Mouse (Mus musculus): ENCODE data around the gene Ing3. TPM values are rescaled to one million over a fixed set of nuclear protein-coding genes. Genes with fewer than 3 reads are reported as not detected.
A peak's percentile ranks its signal among the peaks of the same experiment; 100 is the strongest.

Ing3 gene
- polyA plus RNA-seq, 1 experiment from 2014 or later, result 56.6 TPM

DNA sequence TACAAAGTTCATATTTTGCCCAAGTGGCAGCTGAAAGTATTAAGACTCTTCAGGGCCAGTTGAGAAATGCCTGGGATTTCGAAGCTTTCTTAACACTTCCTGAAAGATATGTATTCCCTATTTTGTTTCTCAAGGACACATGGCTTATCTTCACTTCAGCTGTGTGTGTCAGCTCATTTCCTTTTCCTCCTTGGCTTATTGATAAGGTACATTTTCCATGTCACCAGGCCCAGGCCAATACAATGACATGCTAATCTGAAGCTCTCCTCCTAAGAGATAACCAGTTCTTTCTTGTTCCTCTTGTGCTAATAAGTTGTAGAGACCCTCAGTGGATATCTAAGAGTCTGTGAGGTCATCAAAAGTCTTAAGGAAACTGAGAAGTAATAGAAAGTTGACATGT lies 31.7 kb downstream of the Ing3 start:
- H3K9ac ChIP-seq, result no peak overlapping the region
- H3K4me3 ChIP-seq, result no peak overlapping the region
- 62% methylated on average over 1 of the region's 1 CpGs for whole genome bisulfite sequencing
- no peaks in the 10 kb centered on the region for H3K27me3 ChIP-seq
- no peak for ATAC-seq (ENCODE audit: borderline replicate concordance, extremely low read depth, low FRiP score, low TSS enrichment)
- H3K4me1 ChIP-seq, result no peaks in the 10 kb centered on the region
- no peak overlapping the region for H3K4me2 ChIP-seq
- H3K36me3 ChIP-seq, result no peaks in the 10 kb centered on the region
- no peak overlapping the region for H3K27ac ChIP-seq
- no peaks in the 10 kb centered on the region for H3K9me3 ChIP-seq

DNA sequence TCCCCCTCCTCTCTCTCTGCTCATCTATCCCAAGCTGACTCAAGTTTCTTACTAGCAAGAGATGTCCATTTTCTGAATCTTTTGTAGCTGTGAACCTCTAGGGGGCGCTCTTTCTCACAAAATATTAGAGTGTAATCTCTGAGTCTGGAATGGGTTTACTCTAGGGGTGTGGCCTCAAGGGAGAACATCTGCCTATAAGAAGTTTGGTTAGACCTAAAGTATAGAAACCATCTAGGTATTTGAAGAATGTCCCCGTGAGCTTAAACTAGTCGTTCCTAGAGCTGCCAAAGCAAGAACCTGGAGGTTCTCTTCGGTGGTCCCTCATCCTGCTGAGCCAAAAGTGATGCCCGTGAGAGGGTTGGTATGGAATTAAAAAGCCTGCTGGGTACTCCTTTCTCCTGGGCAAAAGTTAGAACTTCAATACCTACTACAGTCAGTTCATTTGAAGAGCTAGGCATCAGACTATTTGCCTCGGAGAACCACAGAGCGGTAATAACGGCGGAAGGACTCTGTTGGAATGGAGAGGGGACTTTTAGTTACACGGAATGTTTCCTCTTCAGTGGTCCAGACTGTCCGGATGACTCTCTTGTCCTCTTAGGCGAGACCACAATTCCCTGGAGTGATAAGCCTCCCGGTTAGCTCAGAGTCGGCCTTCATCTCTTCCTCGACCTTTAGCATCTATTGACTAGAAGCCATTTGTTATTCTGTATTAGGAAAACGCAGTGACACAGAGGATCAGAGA lies 35.8 kb downstream of the Ing3 start:
- Histone ChIP-seq H3K27ac (peak overlapping the region; percentile 76), H3K9me3 (no peaks in the 10 kb centered on the region), H3K36me3 (no peaks in the 10 kb centered on the region), H3K4me1 (0 out of 2 replicates have a peak, but pooled peaks cover 5% of the 10 kb centered on the region), H3K4me2 (peak overlapping the region; percentile 84), H3K4me3 (peak overlapping the region; percentile 54), H3K9ac (peak overlapping the region; percentile 49), H3K27me3 (no peaks in the 10 kb centered on the region)
- 5% methylated on average over 16 of the region's 16 CpGs for WGBS
- peak; percentile 71 for ATAC-seq (ENCODE audit: borderline replicate concordance, extremely low read depth, low FRiP score, low TSS enrichment)

DNA sequence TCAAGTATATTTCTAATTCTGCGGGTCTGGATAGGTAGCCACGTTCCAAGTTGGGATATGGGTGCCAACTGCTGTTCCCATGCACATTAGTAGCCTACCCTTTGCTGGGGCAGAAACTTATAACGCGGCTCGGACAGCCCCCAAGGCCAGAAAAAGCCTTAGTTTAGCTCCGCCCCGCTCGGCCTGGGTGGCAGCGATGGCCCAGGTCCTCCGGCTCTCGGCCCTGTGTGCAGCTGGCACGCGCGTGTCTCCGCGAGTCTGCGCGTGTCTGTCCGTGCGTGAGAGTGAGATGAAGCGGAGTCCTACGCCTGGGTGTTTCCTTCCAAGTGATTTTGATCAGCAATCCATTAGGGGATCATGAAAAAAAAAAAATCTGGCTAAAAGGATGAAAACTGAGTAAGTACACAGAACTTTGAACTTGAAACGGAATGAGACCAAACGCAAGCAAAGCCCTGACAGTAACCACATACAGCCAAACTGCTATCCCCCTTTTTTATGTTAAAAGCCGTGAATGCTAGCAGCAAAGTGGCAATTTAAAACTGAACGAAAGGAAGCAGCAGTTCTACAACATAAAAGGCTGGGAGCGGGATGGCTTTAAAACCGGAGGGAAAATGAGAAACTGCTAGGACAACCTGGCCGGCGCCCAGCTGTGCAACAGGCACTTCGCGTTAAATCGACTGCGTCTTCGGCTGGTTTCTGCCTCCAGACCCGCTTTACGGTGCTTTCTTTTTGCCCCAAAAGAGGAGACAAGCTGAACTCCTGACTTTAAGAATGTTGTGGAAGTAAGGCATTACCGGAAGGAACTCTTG lies 36.6 kb downstream of the Ing3 start, which contains the start of gene Cped1:
TSS of gene Cped1 (plus strand) at position 185 of the 809 bp plus-strand sequence.
- peak within 1 kb of the TSS; percentile 76 for H3K27ac ChIP-seq
- H3K9me3 ChIP-seq, result no peaks in the 10 kb centered on the region
- ATAC-seq (ENCODE audit: borderline replicate concordance, extremely low read depth, low FRiP score, low TSS enrichment), result peak; percentile 77
- under 1% methylated on average over 38 of the region's 38 CpGs for WGBS
- peak within 1 kb of the TSS; percentile 54 for H3K4me3 ChIP-seq
- H3K9ac ChIP-seq, result peak within 1 kb of the TSS; percentile 49
- peak within 1 kb of the TSS; percentile 84 for H3K4me2 ChIP-seq
- H3K27me3 ChIP-seq, result no peaks in the 10 kb centered on the region
- H3K36me3 ChIP-seq, result no peaks in the 10 kb centered on the region
- 0 out of 2 replicates have a peak, but pooled peaks cover 5% of the 10 kb centered on the region for H3K4me1 ChIP-seq

DNA sequence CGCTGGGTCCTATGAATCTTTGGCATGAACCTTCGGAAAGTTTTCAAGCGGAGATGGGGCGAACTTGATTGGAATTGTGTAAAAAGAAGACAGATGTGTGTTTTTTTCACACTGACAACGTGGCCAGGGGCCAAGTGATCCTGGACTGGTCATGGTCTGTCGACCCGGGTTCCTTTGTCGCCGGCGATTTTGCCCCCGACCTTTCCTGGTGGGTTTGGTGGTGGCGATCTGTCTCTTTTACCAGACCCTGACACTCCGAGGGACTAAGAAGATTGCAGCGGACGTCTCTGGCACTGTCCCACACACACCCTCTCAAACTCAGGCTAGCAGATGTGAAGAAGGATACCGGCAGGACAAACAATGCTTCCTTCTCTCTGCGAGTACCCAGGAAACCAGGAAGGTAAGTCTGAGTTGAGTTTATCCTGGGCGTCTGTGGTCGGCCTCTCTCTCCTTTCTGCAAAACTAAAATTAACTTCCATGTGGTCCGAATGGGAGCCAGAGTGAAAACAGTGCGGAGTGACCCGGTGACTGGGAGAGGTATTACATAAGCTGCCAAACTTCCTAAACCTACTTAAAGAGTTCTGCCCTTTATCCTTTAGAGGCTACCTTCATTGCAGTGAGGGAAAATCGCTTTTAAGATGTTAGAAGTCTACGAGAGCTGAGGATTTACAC lies 37.4 kb downstream of the Ing3 start:
- Histone ChIP-seq H3K36me3 (no peaks in the 10 kb centered on the region), H3K9me3 (no peaks in the 10 kb centered on the region), H3K27me3 (no peaks in the 10 kb centered on the region), H3K4me1 (0 out of 2 replicates have a peak, but pooled peaks cover 5% of the 10 kb centered on the region), H3K4me3 (peak overlapping the region; percentile 54), H3K9ac (peak overlapping the region; percentile 49), H3K4me2 (peak overlapping the region; percentile 84), H3K27ac (peak overlapping the region; percentile 76)
- WGBS, result 7% methylated on average over 24 of the region's 24 CpGs
- ATAC-seq (ENCODE audit: borderline replicate concordance, extremely low read depth, low FRiP score, low TSS enrichment), result no peak

DNA sequence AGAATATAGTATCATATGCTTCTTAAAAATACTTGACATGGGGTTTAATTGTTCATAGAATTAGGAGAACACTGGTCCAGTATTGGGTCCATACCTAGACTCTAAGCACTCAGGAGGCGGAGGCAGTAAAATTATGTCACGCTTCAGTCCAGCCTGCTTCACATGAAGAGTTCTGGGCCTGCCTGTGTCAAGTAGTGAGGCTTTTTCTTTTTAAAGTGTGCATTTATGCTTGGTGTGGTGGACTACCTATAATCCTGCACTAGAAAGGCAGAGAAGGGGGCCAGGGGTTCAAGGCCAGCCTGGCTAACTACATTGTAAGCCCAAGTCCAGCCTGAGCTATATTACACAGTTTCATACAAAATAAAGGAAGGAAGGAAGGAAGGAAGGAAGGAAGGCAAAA lies 38.2 kb downstream of the Ing3 start:
- Histone ChIP-seq H3K4me3 (peak overlapping the region; percentile 54), H3K27me3 (no peaks in the 10 kb centered on the region), H3K36me3 (no peaks in the 10 kb centered on the region), H3K9me3 (no peaks in the 10 kb centered on the region), H3K27ac (no peak overlapping the region), H3K4me1 (0 out of 2 replicates have a peak, but pooled peaks cover 5% of the 10 kb centered on the region), H3K9ac (0 out of 2 replicates have a peak overlapping the region, but pooled peaks have one; percentile 17), H3K4me2 (peak overlapping the region; percentile 84)
- WGBS, result 60% methylated on average over 2 of the region's 2 CpGs
- no peak for ATAC-seq (ENCODE audit: borderline replicate concordance, extremely low read depth, low FRiP score, low TSS enrichment)

DNA sequence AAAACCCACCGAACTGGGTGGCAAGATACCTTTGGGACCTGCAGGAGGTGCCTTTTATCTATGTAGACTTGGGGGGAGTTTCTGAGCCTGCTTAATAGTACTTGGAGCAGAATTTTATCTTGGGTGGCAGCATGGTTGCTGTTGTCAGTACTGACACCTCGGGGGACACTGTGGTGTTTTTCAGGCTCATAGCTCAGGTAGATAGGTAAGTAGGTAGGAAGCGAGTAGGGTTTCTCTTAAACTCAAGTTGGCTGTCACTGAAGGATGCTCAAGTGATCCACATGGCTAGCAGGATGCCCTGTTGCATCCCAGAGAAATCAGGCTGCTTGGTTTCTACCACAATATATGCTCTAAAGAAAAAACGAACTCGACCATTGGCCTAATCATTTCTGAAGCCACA lies 38.9 kb downstream of the Ing3 start:
- Histone ChIP-seq H3K9me3 (no peaks in the 10 kb centered on the region), H3K4me3 (peak overlapping the region; percentile 31), H3K4me1 (0 out of 2 replicates have a peak, but pooled peaks cover 5% of the 10 kb centered on the region), H3K9ac (peak overlapping the region; percentile 19; the same call in 1 of the 2 replicates), H3K27me3 (no peaks in the 10 kb centered on the region), H3K4me2 (peak overlapping the region; percentile 84), H3K36me3 (no peaks in the 10 kb centered on the region), H3K27ac (no peak overlapping the region)
- ATAC-seq (ENCODE audit: borderline replicate concordance, extremely low read depth, low FRiP score, low TSS enrichment), result no peak
- WGBS, result 74% methylated on average over 5 of the region's 5 CpGs

DNA sequence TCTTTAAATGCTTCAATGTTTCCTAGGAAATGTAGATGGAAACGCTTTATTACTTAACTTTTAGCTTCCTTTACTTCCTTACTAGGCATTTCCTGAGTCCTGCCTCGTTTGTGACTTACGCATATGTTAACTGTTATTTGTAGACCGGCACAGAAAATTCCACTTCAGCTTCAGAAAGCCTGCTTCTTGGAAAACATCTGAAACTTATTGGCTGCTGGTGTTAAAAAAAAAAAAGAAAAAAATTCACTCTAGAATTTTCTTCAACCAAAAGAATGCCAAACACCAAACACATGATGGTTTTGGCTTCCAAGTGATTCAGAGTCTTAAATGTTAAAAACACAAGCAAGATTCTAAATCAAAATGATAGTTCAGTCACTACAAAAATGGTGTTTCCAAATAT lies 39.7 kb downstream of the Ing3 start:
- 60% methylated on average over 4 of the region's 4 CpGs for WGBS
- ATAC-seq (ENCODE audit: borderline replicate concordance, extremely low read depth, low FRiP score, low TSS enrichment), result no peak

DNA sequence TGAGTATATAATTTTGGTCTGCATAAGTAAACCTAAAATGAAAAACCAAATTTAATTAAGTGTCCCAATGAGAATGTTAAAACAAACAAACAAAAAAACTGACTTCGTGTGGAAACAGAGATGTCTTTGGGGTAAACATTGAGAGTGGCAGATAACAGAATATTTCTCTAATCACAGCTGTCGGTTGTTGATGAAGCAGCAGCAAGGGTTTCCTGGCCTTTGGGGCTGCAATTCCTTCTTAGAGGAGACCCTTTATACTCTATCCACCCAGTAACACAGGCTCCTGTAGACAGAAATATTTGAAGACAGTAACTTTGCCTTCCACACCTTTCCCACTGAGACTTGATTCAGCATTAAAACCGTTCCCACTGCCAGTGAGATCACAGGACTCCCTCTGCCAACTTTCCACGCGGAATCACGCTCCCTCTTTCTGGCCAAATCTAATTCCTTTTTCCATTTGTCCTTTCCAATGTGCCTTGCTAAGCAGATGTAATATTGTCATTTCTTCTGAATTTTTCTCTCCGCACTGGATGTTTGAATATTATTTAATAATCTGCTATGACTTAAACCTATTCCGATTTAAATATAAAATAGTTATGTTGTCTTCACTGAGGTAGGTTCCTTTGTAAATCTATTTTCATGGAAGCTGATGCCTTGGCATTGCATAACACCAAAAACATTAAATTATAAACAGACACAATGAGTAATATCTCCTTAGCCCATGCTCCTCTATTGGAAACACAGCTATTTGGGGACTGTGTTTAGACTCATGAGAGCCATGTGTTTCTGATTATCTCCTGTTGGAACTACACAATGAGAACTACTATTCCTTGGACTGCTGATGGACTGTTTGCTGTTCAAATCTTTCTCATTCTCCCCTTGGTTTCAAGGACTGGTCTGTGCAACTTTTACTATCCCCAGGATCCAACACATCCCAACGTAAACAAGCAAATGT lies 41.1 kb downstream of the Ing3 start:
- peak; percentile 47; the same call in 1 of the 2 replicates for ATAC-seq (ENCODE audit: borderline replicate concordance, extremely low read depth, low FRiP score, low TSS enrichment)

More for the DNA sequence above, 39.7 kb downstream of the Ing3 start:
- Histone ChIP-seq H3K4me3 (peak overlapping the region; percentile 31), H3K4me2 (peak overlapping the region; percentile 84), H3K9me3 (no peaks in the 10 kb centered on the region), H3K36me3 (no peaks in the 10 kb centered on the region), H3K4me1 (0 out of 2 replicates have a peak, but pooled peaks cover 5% of the 10 kb centered on the region), H3K9ac (no peak overlapping the region), H3K27ac (no peak overlapping the region), H3K27me3 (no peaks in the 10 kb centered on the region)

DNA sequence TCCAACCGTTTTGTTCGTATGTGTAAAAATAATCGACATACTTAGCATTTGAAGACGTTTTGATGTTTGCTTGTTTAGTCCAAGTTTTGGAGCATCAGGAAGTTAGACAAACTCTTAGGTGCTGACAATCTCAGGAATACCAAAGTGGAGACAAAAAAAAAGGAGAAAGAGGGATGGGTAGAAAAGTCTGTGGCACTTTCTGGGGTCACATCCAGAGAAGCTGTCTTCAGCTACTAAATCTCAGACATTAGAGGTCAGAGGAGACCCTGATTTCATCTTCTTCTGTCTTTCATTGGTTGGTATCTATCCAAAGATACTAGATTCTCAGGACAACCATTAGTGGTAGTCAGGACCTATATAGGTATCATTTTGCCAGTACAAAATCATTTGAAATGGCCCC lies 41.8 kb downstream of the Ing3 start:
- H3K27me3 ChIP-seq, result no peaks in the 10 kb centered on the region
- no peak overlapping the region for H3K4me3 ChIP-seq
- H3K9ac ChIP-seq, result no peak overlapping the region
- ATAC-seq (ENCODE audit: borderline replicate concordance, extremely low read depth, low FRiP score, low TSS enrichment), result no peak
- WGBS, result 44% methylated on average over 4 of the region's 4 CpGs
- no peaks in the 10 kb centered on the region for H3K36me3 ChIP-seq
- H3K4me2 ChIP-seq, result peak overlapping the region; percentile 42; the same call in 1 of the 2 replicates
- H3K27ac ChIP-seq, result peak overlapping the region; percentile 62; the same call in 1 of the 2 replicates
- H3K9me3 ChIP-seq, result no peaks in the 10 kb centered on the region
- 0 out of 2 replicates have a peak, but pooled peaks cover 5% of the 10 kb centered on the region for H3K4me1 ChIP-seq

More for the DNA sequence above, 41.1 kb downstream of the Ing3 start:
- WGBS, result 40% methylated on average over 9 of the region's 9 CpGs
- peak overlapping the region; percentile 62; the same call in 1 of the 2 replicates for H3K27ac ChIP-seq
- no peaks in the 10 kb centered on the region for H3K36me3 ChIP-seq
- no peaks in the 10 kb centered on the region for H3K9me3 ChIP-seq
- peak overlapping the region; percentile 12; the same call in 1 of the 2 replicates for H3K4me3 ChIP-seq
- H3K9ac ChIP-seq, result 0 out of 2 replicates have a peak overlapping the region, but pooled peaks have one; percentile 13
- H3K4me2 ChIP-seq, result peak overlapping the region; percentile 84
- H3K27me3 ChIP-seq, result no peaks in the 10 kb centered on the region
- H3K4me1 ChIP-seq, result 0 out of 2 replicates have a peak, but pooled peaks cover 5% of the 10 kb centered on the region

DNA sequence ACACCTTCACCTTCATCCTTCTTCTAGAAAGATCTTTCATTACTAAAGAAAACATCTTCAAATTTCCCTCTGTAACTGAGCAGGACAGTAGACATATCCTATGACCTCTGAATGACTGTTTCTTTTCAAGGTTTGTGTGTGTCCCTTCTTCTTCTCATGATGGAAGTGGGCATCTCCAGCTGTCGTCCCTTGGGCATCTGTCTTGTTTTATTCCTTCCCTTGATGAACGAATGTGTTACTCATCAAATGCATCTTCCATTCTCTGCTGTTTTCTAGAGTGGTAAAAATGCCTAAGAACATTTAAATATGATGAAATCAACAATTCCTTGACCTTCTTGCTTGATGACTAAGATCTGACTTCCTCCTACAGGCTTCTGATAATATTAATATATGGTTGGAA lies 43.7 kb downstream of the Ing3 start:
- Histone ChIP-seq H3K4me1 (peaks cover 10% of the 10 kb centered on the region; the same call in 1 of the 2 replicates), H3K9me3 (no peaks in the 10 kb centered on the region), H3K4me2 (no peak overlapping the region), H3K36me3 (no peaks in the 10 kb centered on the region), H3K9ac (no peak overlapping the region), H3K4me3 (no peak overlapping the region), H3K27me3 (no peaks in the 10 kb centered on the region), H3K27ac (no peak overlapping the region)
- WGBS, result 79% methylated on average over 2 of the region's 2 CpGs
- no peak for ATAC-seq (ENCODE audit: borderline replicate concordance, extremely low read depth, low FRiP score, low TSS enrichment)
